Mouse (Mus musculus) effector memory CD4-positive, alpha-beta T cell, adult 7 months (primary cell): ENCODE results near the gene Bdp1. TPM values are rescaled to one million over a fixed set of nuclear protein-coding genes. Genes with fewer than 3 reads are reported as not detected.

Source experiments
- polyA plus RNA-seq: library from polyadenylated mRNA; unstranded; fragments of 100-300 nt; shearing (Covaris generic); gene quantifications from one replicate; pipeline ENCODE4 v1.2.1, GENCODE M21; 2017

Bdp1 gene
- 83.7 TPM for polyA plus RNA-seq

GRCm38 (mm10) chr13:100103748-100104254 is at the start of gene Bdp1:
Gene Bdp1 (minus strand): TSS chr13:100104070.

GRCm38 (mm10) chr13:100124423-100125257 is 20.8 kb upstream of the Bdp1 start, which contains the start of gene Smn1:
Gene Smn1 (plus strand): TSS chr13:100124852.

GRCm38 (mm10) chr13:100107652-100108472 is 4.0 kb upstream of the Bdp1 start, which contains the start of gene Serf1:
Gene Serf1 (plus strand): TSS chr13:100108012.

GRCm38 (mm10) chr13:100014906-100015895 is 88.7 kb downstream of the Bdp1 start, which contains the start of gene Mccc2:
Gene Mccc2 (minus strand): TSS chr13:100015639.

Other genes starting within 250 kb of the Bdp1 start
- gene Cartpt, start 203.0 kb downstream of the Bdp1 start, polyA plus RNA-seq: not detected
- gene Mccc2, start 88.4 kb downstream of the Bdp1 start, polyA plus RNA-seq: 11.8 TPM
- 2.1 TPM for gene Serf1, start 3.9 kb upstream of the Bdp1 start, polyA plus RNA-seq
- 17.2 TPM for gene Smn1, start 20.8 kb upstream of the Bdp1 start, polyA plus RNA-seq
- 8.7 TPM for gene Naip2, start 98.0 kb upstream of the Bdp1 start, polyA plus RNA-seq
- gene Naip5, start 142.3 kb upstream of the Bdp1 start, polyA plus RNA-seq: 0.80 TPM
- 0.46 TPM for gene Naip6, start 213.6 kb upstream of the Bdp1 start, polyA plus RNA-seq